ENCODE assay signal across 8 mouse cellular contexts in genomic region chr8:84103601-84104000, GRCm38 (mm10). TPM values are rescaled to one million over a fixed set of nuclear protein-coding genes. Genes with fewer than 3 reads are reported as not detected.
DNase-seq lines count a peak whose midpoint lies in the region; ATAC-seq lines count a peak whose summit lies in the region.

No protein-coding gene starts in this region.

- no peak for ATAC-seq in heart, embryonic 14.5 days (ENCODE audit: insufficient number of reproducible peaks, insufficient read depth, low FRiP score, low read depth)
- ATAC-seq in intestine, embryonic 16.5 days = peak; percentile 29
- no peak for ATAC-seq in lung, embryonic 16.5 days (ENCODE audit: low read depth)

- DNase-seq in heart, postnatal 36 days = no peak
- DNase-seq in cerebellum, postnatal 14 days = peak; percentile 66 to 81
- no peak for DNase-seq in urinary bladder, postnatal 10 days (ENCODE audit: low spot score)
- DNase-seq in left cerebral cortex, postnatal 14 days (ENCODE audit: low spot score in 2 of 2) = no peak
- DNase-seq in gastrocnemius, postnatal 10 days = no peak

- peaks cover 8 to 18% of the 10 kb centered on the region in 2 experiments for H3K4me1 ChIP-seq in heart, embryonic 14.5 days (ENCODE audit: control insufficient read depth in 2 of 2, insufficient read depth in 2 of 2, low read length in 2 of 2)
- peaks cover 19% of the 10 kb centered on the region for H3K4me1 ChIP-seq in intestine, embryonic 16.5 days (ENCODE audit: control insufficient read depth, insufficient read depth, low read length)
- peaks cover 11% of the 10 kb centered on the region for H3K4me1 ChIP-seq in lung, embryonic 16.5 days (replicated peaks; ENCODE audit: control insufficient read depth, insufficient read depth, low read length)

- H3K4me3 ChIP-seq in heart, embryonic 14.5 days (ENCODE audit: control insufficient read depth in 1 of 2, insufficient read depth in 1 of 2, low read depth in 1 of 2, low read length in 2 of 2) = peak overlapping the region; percentile 52 to 73
- peak overlapping the region; percentile 73 for H3K4me3 ChIP-seq in intestine, embryonic 16.5 days (ENCODE audit: low read length)
- peak overlapping the region; percentile 77 for H3K4me3 ChIP-seq in lung, embryonic 16.5 days (ENCODE audit: low read length)

- H3K27ac ChIP-seq in heart, embryonic 14.5 days (replicated peaks in 1 of 2; ENCODE audit: control insufficient read depth in 1 of 2, insufficient read depth in 1 of 2, low read depth in 2 of 2, low read length in 2 of 2) = peak overlapping the region in 1 of 2 experiments; percentile 83; a peak in 1 of 4 replicates
- peak overlapping the region; percentile 72 for H3K27ac ChIP-seq in intestine, embryonic 16.5 days (ENCODE audit: low read length)
- no peak overlapping the region; the same call in 1 of the 2 replicates for H3K27ac ChIP-seq in lung, embryonic 16.5 days (ENCODE audit: low read length)

- peak overlapping the region; percentile 81 for H3K4me2 ChIP-seq in heart, embryonic 14.5 days (ENCODE audit: low read length)
- H3K4me2 ChIP-seq in intestine, embryonic 16.5 days (ENCODE audit: low read depth, low read length) = peak overlapping the region; percentile 72
- H3K4me2 ChIP-seq in lung, embryonic 16.5 days (ENCODE audit: low read depth, low read length) = peak overlapping the region; percentile 78

- 47% methylated on average over 3 of the region's 3 CpGs for WGBS in heart, embryonic 14.5 days
- WGBS in intestine, embryonic 16.5 days = 42% methylated on average over 3 of the region's 3 CpGs
- WGBS in lung, embryonic 16.5 days = 33% methylated on average over 3 of the region's 3 CpGs

- H3K36me3 ChIP-seq in heart, embryonic 14.5 days (ENCODE audit: control insufficient read depth, insufficient read depth, low read length) = peaks cover 33% of the 10 kb centered on the region
- H3K36me3 ChIP-seq in intestine, embryonic 16.5 days (ENCODE audit: control insufficient read depth, insufficient read depth, low read length) = peaks cover 10% of the 10 kb centered on the region; the same call in 1 of the 2 replicates
- H3K36me3 ChIP-seq in lung, embryonic 16.5 days (ENCODE audit: control insufficient read depth, insufficient read depth, low read length) = peaks cover 13% of the 10 kb centered on the region

- peak overlapping the region; percentile 83 for H3K9ac ChIP-seq in heart, embryonic 14.5 days (ENCODE audit: low read length)
- peak overlapping the region; percentile 91 for H3K9ac ChIP-seq in intestine, embryonic 16.5 days (ENCODE audit: low read depth, low read length)
- H3K9ac ChIP-seq in lung, embryonic 16.5 days (ENCODE audit: low read length) = peak overlapping the region; percentile 90

- intact Hi-C loops in heart, postnatal 36 days (cut with DNase I) = loop anchor here (2.0 kb wide), 1 partner anchor 33 kb away; no protein-coding TSS in a partner anchor
- intact Hi-C loops in left cerebral cortex, postnatal 14 days (cut with DNase I) = no loop called here

- no peaks in the 10 kb centered on the region for H3K9me3 ChIP-seq in heart, embryonic 14.5 days (ENCODE audit: control insufficient read depth, low read length)
- no peaks in the 10 kb centered on the region for H3K9me3 ChIP-seq in intestine, embryonic 16.5 days (ENCODE audit: control insufficient read depth, low read length)
- no peaks in the 10 kb centered on the region for H3K9me3 ChIP-seq in lung, embryonic 16.5 days (ENCODE audit: control insufficient read depth, low read length)

- H3K27me3 ChIP-seq in heart, embryonic 14.5 days (ENCODE audit: control insufficient read depth, insufficient read depth, low read length) = no peaks in the 10 kb centered on the region
- H3K27me3 ChIP-seq in intestine, embryonic 16.5 days (replicated peaks; ENCODE audit: control insufficient read depth, insufficient read depth, low read length) = no peaks in the 10 kb centered on the region
- no peaks in the 10 kb centered on the region for H3K27me3 ChIP-seq in lung, embryonic 16.5 days (ENCODE audit: control insufficient read depth, insufficient read depth, low read depth, low read length)

RNA-seq across cellular contexts. Expression of gene Dcaf15, which starts 1.0 kb away (rescaled TPM):
- polyA plus RNA-seq in heart, embryonic 14.5 days (2014; fragmentation: Nextera tagmentation; extraction: Ambion mirVana) = 6.3 and 6.4 TPM in 2 replicates
- total RNA-seq in heart, postnatal 36 days (2021) = 1 to 10 TPM; 8.1 to 8.2 TPM
- 8.8 and 9.4 TPM in 2 replicates for polyA plus RNA-seq in intestine, embryonic 16.5 days (2015; fragmentation: Nextera tagmentation; extraction: Ambion mirVana)
- 6.9 and 8.5 TPM in 2 replicates for polyA plus RNA-seq in lung, embryonic 16.5 days (2015; fragmentation: Nextera tagmentation; extraction: Ambion mirVana)
- total RNA-seq in left cerebral cortex, postnatal 14 days (2021) = 10 to 100 TPM; 21.2 to 21.5 TPM
- total RNA-seq in gastrocnemius, postnatal 10 days (2021) = 10 to 100 TPM in 1 of 2 experiments, 1 to 10 TPM in 1; 9.5 to 11.2 TPM

RNA-seq across cellular contexts. Expression of gene Podnl1, which starts 22.2 kb away (rescaled TPM):
- 0.08 and 0.16 TPM in 2 replicates for polyA plus RNA-seq in heart, embryonic 14.5 days (2014; fragmentation: Nextera tagmentation; extraction: Ambion mirVana)
- total RNA-seq in heart, postnatal 36 days (2021) = not detected
- 0.38 TPM in 2 replicates for polyA plus RNA-seq in intestine, embryonic 16.5 days (2015; fragmentation: Nextera tagmentation; extraction: Ambion mirVana)
- 0.34 and 0.41 TPM in 2 replicates for polyA plus RNA-seq in lung, embryonic 16.5 days (2015; fragmentation: Nextera tagmentation; extraction: Ambion mirVana)
- total RNA-seq in left cerebral cortex, postnatal 14 days (2021) = not detected
- 1 to 10 TPM in 1 of 2 experiments, under 1 TPM in 1; 0.14 to 2.4 TPM for total RNA-seq in gastrocnemius, postnatal 10 days (2021)

RNA-seq across cellular contexts. Expression of gene Rfx1, which starts 37.0 kb away (rescaled TPM):
- 6.1 and 6.3 TPM in 2 replicates for polyA plus RNA-seq in heart, embryonic 14.5 days (2014; fragmentation: Nextera tagmentation; extraction: Ambion mirVana)
- 10 to 100 TPM; 11.0 to 12.3 TPM for total RNA-seq in heart, postnatal 36 days (2021)
- 5.9 and 6.8 TPM in 2 replicates for polyA plus RNA-seq in intestine, embryonic 16.5 days (2015; fragmentation: Nextera tagmentation; extraction: Ambion mirVana)
- polyA plus RNA-seq in lung, embryonic 16.5 days (2015; fragmentation: Nextera tagmentation; extraction: Ambion mirVana) = 8.6 and 8.8 TPM in 2 replicates
- 10 to 100 TPM; 18.5 to 21.1 TPM for total RNA-seq in left cerebral cortex, postnatal 14 days (2021)
- total RNA-seq in gastrocnemius, postnatal 10 days (2021) = 1 to 10 TPM; 5.2 to 8.2 TPM

RNA-seq across cellular contexts. Expression of gene Gm10643, which starts 38.7 kb away (rescaled TPM):
- polyA plus RNA-seq in heart, embryonic 14.5 days (2014; fragmentation: Nextera tagmentation; extraction: Ambion mirVana) = 1.1 and 1.6 TPM in 2 replicates
- total RNA-seq in heart, postnatal 36 days (2021) = 1 to 10 TPM; 4.1 to 4.5 TPM
- 0.76 and 0.81 TPM in 2 replicates for polyA plus RNA-seq in intestine, embryonic 16.5 days (2015; fragmentation: Nextera tagmentation; extraction: Ambion mirVana)
- polyA plus RNA-seq in lung, embryonic 16.5 days (2015; fragmentation: Nextera tagmentation; extraction: Ambion mirVana) = 1.2 and 1.4 TPM in 2 replicates
- 1 to 10 TPM; 3.9 to 4.0 TPM for total RNA-seq in left cerebral cortex, postnatal 14 days (2021)
- total RNA-seq in gastrocnemius, postnatal 10 days (2021) = 1 to 10 TPM; 1.6 to 1.9 TPM

RNA-seq across cellular contexts. Expression of gene Cc2d1a, which starts 44.1 kb away (rescaled TPM):
- 9.3 and 11.8 TPM in 2 replicates for polyA plus RNA-seq in heart, embryonic 14.5 days (2014; fragmentation: Nextera tagmentation; extraction: Ambion mirVana)
- 10 to 100 TPM; 14.5 to 15.8 TPM for total RNA-seq in heart, postnatal 36 days (2021)
- polyA plus RNA-seq in intestine, embryonic 16.5 days (2015; fragmentation: Nextera tagmentation; extraction: Ambion mirVana) = 25.3 and 26.0 TPM in 2 replicates
- 24.2 and 25.9 TPM in 2 replicates for polyA plus RNA-seq in lung, embryonic 16.5 days (2015; fragmentation: Nextera tagmentation; extraction: Ambion mirVana)
- 10 to 100 TPM; 56.4 to 58.3 TPM for total RNA-seq in left cerebral cortex, postnatal 14 days (2021)
- total RNA-seq in gastrocnemius, postnatal 10 days (2021) = 10 to 100 TPM; 12.5 to 13.9 TPM

Comparison
In these comparisons a context has a peak if more than half of its experiments do, and no peak if none do; other contexts are left out.
1. DNase-seq: peak in cerebellum, postnatal 14 days (2 of 2); none in heart, postnatal 36 days (0 of 2), urinary bladder, postnatal 10 days (single experiment), left cerebral cortex, postnatal 14 days (0 of 2) and gastrocnemius, postnatal 10 days (single experiment).
2. Peak in every context shown above with its lines, with median percentiles within 50 percentile points of each other: H3K4me2 ChIP-seq, H3K4me3 ChIP-seq and H3K9ac ChIP-seq.